Mouse (Mus musculus) cerebellum, adult 11 months (tissue): Measurements from ENCODE around the gene Oprm1.

Experiments used
- DNase-seq: peaks from one replicate; pipeline ENCODE4 v3.0.0; 2022

The Oprm1 gene

DNA sequence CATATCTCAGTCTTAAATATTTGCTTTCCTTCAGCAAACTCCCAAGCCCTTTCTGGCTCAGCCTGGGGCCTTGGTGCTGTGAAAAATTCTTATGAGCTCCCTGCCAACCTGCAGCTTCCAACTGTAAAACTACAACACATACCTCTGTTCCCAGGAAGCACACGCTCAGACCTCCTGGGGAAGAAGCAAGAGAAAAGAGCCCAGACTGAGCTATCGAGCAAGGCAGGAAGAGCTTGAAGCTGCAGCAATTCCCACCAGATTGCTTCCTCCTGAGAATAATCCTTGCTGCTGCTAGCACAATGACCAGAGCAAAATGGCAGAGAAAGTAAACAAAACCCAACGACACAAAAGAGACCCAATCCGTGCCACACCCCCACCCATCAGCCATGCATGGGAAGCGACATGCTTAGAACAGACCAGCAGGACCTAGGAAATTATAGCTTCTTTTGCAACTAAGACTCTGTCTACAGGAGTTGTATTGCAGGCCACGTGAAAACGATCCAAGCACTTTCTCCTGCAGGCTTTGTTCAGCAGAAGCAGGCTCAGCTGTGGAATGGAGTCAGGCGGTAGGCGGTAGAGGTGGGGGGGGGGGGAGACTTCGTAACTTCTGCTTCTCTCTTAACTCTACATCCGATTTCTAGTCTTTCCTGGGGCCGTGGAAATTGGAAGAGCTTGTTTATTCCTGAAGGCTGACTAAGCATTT is 294.2 kb downstream of the Oprm1 start, which contains the start of gene Ipcef1:
Ipcef1 (minus strand) TSS at position 164 of the 703 bp plus-strand sequence.
- no peak for DNase-seq

DNA sequence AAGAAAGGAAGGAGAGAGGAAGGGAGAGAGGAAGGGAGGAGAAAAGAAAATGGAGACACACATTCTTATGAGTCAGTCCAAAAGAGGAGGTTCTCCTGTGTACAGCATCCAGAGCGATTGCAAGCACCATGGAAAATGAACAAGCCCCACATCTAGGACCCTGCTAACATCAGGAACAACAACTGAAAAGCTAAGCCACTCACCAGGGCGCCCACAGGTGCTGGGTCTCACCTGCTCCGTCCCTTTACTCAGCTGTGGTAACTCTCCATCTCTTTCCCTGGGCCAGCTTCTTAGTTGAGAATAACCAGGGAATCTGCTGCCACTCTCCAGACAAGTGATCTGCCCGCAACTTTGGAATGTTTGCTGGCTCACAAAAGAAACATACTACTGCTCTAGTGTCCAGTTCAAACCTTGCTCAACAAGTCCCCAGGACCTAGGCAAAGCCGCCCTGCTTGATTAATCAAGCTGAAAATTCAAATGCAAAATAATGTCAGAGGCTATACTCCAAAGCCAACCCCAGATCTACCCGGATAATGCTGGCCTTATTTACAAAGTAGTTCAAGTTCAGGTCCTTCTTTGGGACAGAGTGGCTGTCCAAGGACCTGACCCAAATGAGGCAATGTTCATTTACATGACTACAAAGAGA is 296.4 kb downstream of the Oprm1 start:
- no peak for DNase-seq

DNA sequence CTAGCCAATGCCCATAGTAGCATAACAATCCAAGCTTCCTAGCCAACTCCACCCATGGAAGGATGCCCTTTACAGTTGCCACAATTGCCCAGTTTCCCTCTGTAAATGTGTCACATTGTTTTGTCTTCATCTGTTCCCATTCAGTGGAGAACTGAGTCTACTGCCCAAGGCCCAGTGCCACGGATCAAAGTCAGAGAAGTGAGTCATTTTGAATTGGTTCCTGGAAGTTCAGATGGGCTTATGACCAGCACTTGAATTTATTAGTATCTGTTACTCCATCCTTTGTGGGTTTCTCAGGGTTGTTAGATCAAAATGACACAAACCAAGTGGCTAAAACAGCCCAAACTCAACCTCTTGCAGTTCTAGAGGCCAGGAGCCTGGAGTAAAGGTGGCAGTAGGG is 299.2 kb downstream of the Oprm1 start:
- no peak for DNase-seq

DNA sequence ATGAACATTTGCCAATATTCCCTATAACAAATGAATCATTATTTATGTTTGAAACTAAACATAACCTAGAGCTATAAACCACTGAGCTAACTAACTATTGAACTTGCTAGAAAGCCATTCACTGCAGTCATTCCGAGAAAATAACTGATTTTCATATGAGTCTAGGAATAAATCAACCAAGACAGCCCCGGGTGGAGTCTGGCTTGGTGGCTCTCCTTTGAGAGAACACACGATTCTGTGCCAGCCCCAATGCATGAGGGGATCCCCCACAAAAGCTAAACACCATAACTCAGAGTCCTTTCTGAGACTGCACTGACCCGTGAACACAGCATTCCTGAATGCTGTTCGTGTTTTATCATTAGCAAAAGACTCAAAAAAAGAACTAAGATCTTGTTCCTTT is 302.0 kb downstream of the Oprm1 start:
- DNase-seq, result no peak

DNA sequence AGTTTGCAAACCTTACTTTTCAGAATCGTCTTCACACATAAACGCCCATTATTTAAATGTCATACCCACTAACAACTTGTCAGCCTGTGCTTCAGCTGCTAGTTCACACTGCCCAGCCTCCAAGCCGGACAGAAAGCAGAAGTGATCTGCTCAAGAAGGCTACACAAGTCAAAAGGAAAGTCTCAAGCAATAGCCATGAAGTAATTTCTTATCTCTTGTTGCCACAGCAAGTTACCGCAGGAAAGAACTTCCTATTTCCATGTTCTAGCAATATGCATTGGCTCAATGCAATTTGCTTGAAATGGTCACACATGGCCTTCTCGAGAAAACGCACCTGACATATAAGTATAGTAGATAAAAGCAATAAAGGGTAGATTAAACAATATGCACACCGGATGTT is 304.7 kb downstream of the Oprm1 start:
- DNase-seq, result no peak

DNA sequence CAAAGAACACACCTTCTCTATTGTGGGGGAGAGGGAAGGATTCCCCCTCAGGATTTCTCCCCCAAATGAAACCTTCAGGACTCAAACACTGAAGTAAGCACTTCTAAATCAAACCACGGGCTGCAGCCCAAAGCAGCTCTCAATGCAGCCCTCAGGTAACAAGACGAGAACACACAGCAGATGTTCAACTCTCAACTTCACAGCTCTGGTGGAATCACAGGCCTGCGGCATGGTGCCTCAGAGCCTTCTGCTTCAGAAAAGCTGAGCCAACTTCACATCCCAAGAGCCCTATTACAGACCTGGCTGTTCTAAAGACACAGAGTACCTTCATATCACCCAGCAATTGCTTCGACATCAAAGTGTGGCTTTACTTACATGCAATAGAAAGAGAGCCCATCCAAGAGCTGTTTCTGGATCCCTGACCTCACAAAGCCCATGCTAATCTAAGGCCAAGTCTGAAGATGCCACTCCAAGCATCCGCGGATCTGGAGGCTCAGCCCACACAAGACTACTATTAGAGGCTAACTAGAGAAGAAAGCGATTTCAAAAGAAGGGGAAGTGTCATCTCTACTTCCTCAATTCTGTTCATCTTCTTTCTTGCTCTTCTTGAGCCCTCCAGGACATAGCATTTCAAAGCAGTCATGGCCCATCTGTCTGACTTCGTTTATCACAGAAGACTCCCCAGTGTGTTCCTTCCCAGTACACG is 305.6 kb downstream of the Oprm1 start:
- DNase-seq, result no peak

DNA sequence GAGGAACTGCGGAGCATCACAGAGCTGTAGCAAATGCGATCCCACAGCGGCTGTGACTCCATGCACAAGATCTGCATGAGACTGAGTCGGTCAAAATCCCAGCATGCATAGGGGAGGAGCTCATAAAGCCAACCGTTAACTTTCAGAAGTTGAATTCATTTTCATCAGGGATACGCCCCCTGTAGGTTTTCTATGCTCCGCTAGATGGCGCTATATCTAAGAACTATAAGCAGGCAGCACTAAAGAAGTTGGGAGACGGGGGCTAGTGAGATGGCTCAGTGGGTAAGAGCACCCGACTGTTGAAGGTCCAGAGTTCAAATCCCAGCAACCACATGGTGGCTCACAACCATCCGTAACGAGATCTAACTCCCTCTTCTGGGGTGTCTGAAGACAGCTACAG is 310.3 kb downstream of the Oprm1 start:
- no peak for DNase-seq

DNA sequence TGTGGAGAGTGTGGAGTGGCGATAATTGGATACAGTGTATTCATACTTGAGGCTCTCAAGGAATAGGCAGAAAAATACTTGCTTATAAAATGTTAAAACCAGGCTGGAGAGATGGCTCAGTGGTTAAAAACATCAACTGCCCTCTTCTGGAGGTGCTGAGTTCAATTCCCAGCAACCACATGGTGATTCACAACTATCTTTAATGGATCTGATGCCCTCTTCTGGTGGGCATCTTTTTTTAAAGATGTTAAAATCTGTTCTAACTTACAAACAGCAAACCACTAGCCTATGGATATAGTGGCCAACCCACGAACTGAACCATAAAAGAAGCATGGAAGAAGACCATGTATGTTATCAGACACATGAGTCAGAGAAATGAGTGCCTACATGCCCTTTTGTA is 310.8 kb downstream of the Oprm1 start:
- DNase-seq, result no peak

DNA sequence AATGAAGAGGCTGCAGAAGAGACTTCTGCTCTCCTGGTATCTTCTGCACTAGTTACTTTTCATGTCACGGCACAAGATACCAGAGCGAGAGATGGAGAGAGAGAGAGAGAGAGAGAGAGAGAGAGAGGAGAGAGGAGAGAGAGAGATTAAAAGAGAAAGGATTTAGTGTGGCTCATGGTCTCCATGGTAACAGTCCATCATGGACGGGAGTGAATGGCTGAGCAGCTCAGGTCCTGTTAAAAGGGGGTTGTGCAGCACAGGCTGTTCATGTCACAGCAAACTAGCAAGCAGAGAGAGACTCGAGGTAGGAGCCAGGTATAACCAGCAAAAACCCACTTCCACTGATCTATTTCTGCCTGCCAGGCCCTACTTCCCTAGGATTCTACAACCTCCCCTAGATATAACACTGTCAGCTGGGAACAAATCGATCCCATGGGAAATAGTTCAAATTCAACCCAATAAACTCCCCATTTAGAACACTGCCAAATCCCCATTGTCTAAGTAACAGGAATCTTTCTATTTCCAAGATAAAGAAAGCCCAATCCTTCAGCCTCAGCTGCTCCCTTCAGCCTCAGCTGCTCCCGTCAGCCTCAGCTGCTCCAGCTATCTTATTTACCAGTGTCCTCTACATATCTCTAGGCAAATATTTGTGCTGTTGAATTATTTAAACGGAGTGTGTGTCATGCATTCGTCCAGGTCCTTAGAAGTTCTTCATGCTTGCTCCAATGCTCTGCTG is 312.0 kb downstream of the Oprm1 start:
- DNase-seq, result no peak

DNA sequence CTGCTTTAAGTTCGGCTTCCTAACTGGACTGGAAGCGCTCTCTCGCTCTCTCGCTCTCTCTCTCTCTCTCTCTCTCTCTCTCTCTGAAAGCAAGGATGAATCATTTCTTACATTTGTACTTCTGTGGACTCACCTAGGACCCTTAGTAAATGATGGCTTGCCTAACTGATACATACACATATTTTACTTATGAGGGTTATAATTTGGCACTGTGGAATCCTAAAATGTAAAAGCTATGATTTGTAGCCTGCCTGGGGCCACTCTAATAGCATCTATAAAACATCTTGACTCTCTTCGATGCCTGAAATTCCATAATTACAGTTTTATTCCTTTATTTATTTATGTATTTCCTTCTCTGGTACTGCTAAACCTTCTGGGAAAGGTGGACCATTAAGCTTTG is 312.6 kb downstream of the Oprm1 start:
- no peak for DNase-seq

DNA sequence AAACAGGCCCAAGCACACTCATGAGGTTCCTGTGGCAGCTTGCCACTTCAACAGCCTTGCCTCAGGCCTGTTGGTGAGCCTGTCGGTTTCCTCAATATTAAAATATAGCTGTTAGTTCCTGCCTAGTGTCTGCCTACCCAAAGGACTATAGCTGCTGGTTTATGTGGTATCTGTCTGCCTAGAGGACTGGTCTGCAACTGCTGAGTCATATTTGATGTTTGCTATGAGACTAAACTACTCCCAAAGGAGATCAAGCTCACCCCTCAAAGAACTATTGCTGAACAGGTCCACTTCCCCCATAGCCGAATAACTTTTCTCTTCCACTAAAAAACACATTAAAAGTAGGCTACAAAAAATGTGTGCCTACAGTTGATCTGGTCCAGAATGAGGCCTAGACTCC is 315.9 kb downstream of the Oprm1 start:
- no peak for DNase-seq

DNA sequence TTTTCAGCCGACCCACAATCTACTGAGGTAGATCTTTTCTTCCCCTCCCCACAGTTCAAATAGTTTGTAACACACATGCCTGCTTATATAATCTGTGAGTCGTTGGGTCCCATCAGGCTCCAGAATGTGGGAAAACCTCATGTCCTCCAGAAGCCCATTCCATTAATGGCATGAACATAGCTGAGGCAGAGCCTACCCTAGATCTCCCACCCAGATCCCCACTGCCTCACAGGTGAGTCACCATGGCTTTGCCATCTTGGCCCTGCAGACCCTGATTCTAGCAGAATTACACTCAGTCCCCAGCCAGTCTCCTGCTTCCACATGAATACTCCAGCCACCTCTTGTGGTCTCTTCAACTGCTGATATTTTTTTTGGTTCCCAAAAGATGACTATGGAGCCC is 317.4 kb downstream of the Oprm1 start:
- no peak for DNase-seq

DNA sequence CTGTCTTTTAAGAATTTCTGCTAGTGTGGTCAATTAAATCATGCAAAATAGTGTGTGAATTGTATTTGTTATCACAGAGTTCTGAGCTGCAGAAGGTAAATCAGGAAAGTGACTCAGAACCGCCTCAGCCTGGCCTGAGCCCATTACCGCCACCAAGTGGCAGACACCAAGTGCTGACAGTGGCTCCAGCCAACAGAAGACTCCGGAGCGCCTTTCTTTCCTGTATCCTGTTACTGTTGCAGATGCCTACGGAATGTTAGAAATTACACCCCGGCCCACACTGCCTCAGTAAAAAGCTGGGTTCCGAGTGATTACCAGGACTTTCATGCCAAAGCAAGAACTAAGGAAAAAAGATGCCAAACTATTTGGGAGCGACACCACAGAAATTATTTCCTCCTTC is 317.9 kb downstream of the Oprm1 start:
- DNase-seq, result peak; percentile 86

DNA sequence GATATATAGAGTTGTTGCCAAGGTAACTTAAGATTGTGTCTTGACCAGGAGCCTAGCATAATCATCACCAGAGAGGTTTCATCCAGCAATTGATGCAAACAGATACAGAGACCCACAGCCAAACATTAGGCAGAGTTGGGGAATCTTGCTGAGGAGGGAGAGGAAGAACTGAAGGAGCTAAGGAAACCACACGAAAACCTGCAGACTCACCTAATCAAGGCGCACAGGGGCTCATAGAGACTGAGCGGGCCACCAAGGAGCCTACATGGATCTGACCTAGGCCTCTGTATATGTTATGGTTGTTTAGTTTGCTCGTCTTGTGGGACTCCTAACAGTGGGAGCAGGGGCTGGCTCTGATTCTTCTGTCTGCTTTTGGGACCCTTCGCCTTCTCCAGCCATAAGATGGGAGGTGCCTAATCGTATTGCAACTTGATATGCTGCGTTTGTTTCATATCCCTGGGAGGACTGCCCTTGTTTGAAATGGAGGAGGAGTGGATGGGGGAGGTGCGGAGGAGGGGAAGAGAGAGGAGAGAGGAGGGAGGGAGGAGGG is 318.4 kb downstream of the Oprm1 start:
- peak; percentile 70 for DNase-seq

DNA sequence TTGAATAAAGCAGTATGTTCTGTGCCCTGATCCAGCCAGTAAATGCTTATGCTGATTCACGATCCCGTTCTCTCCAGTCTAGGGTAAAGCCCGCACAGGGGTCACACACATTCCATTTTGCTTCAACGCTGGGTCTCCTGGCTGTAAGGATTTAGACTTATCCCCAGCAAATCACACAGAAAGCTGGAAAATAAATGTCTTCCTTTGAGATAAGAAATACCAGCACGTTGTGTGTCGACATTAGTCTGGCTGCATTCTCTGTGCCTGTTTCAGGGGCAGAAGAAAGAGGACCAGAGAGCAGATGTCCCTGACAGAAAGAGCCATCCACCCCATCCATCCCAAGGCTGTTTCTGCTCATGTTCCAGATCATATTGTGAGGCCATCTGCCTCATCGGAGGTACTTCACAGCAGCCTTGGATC is 319.1 kb downstream of the Oprm1 start:
- DNase-seq, result peak; percentile 82

DNA sequence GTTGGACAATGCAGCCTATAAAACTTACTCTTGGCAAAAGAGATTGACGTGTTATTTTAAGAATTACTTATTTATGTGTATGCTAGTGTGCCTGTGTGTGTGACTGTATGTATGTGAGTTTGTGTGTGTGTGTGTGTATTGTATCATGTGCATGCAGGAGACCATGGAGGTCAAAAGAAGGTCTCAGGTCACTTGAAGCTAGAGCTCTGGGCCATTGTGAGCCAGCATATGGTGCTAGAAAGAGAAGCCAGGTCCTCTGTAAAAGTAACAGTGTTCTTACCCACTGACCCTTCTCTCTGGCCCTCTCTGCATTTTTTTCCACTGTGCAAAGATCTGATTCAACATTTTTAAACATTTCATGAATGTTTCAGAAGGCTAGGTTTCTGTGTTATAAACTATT is 319.7 kb downstream of the Oprm1 start:
- no peak for DNase-seq
